Mouse (Mus musculus): ENCODE measurements around the gene Prkd2. TPM values are rescaled to one million over a fixed set of nuclear protein-coding genes. Genes with fewer than 3 reads are reported as not detected.

Prkd2 gene
- polyA plus RNA-seq, 1 experiment from 2014 or later, result 6.6 TPM

- no peak within 1 kb of the TSS for H3K4me2 ChIP-seq (ENCODE audit: low read length)
- H3K36me3 ChIP-seq (ENCODE audit: control insufficient read depth, insufficient read depth), result no peaks in the 10 kb centered on the region
- no peak within 1 kb of the TSS for H3K27ac ChIP-seq (ENCODE audit: low read length)
- no peaks in the 10 kb centered on the region; the same call in 1 of the 2 replicates for H3K4me1 ChIP-seq (replicated peaks; ENCODE audit: control insufficient read depth, insufficient read depth, low read length)
- H3K4me3 ChIP-seq (replicated peaks; ENCODE audit: low read length), result no peak within 1 kb of the TSS
- H3K9me3 ChIP-seq (ENCODE audit: control insufficient read depth, low read length), result no peaks in the 10 kb centered on the region
- no peaks in the 10 kb centered on the region for H3K27me3 ChIP-seq (replicated peaks; ENCODE audit: control insufficient read depth, insufficient read depth, low read length)
- ATAC-seq, result no peak
- 14% methylated on average over 6 of the region's 6 CpGs for WGBS
- no peak within 1 kb of the TSS for H3K9ac ChIP-seq (replicated peaks; ENCODE audit: low read depth, low read length)
Observed at GRCm38 (mm10) chr7:16906281-16906680, 63.6 kb downstream of the Prkd2 start, which contains the start of gene Ptgir. Gene Ptgir (plus strand): TSS chr7:16906490.

DNA sequence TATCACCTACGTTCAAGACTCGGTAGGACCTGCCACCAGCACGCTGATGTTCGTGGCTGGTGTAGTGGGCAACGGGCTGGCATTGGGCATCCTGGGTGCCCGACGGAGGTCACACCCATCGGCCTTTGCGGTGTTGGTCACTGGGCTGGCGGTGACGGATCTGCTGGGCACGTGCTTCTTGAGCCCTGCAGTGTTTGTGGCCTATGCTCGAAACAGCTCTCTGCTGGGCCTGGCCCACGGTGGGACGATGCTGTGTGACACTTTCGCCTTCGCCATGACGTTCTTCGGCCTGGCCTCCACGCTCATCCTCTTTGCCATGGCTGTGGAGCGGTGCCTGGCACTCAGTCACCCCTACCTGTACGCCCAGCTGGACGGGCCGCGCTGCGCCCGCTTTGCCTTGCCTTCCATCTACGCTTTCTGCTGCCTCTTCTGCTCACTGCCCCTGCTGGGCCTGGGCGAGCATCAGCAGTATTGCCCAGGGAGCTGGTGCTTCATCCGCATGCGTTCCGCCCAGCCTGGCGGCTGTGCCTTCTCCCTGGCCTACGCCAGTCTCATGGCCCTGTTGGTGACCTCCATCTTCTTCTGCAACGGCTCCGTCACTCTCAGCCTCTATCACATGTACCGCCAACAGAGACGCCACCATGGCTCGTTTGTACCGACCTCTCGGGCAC, 64.3 kb downstream of the Prkd2 start:
- Histone ChIP-seq H3K4me2 (ENCODE audit: low read length) (no peak overlapping the region), H3K27ac (ENCODE audit: low read length) (no peak overlapping the region), H3K9ac (replicated peaks; ENCODE audit: low read depth, low read length) (no peak overlapping the region), H3K4me1 (replicated peaks; ENCODE audit: control insufficient read depth, insufficient read depth, low read length) (no peaks in the 10 kb centered on the region; the same call in 1 of the 2 replicates), H3K27me3 (replicated peaks; ENCODE audit: control insufficient read depth, insufficient read depth, low read length) (no peaks in the 10 kb centered on the region), H3K9me3 (ENCODE audit: control insufficient read depth, low read length) (no peaks in the 10 kb centered on the region), H3K36me3 (ENCODE audit: control insufficient read depth, insufficient read depth) (no peaks in the 10 kb centered on the region), H3K4me3 (replicated peaks; ENCODE audit: low read length) (no peak overlapping the region)
- WGBS, result 94% methylated on average over 41 of the region's 41 CpGs
- ATAC-seq, result no peak

- Histone ChIP-seq H3K4me1 (replicated peaks; ENCODE audit: control insufficient read depth, insufficient read depth, low read length) (no peaks in the 10 kb centered on the region; the same call in 1 of the 2 replicates), H3K4me3 (replicated peaks; ENCODE audit: low read length) (no peak overlapping the region), H3K27me3 (replicated peaks; ENCODE audit: control insufficient read depth, insufficient read depth, low read length) (no peaks in the 10 kb centered on the region), H3K36me3 (ENCODE audit: control insufficient read depth, insufficient read depth) (no peaks in the 10 kb centered on the region), H3K27ac (ENCODE audit: low read length) (no peak overlapping the region), H3K9me3 (ENCODE audit: control insufficient read depth, low read length) (no peaks in the 10 kb centered on the region), H3K9ac (replicated peaks; ENCODE audit: low read depth, low read length) (no peak overlapping the region), H3K4me2 (ENCODE audit: low read length) (no peak overlapping the region)
- 84% methylated on average over 7 of the region's 7 CpGs for WGBS
- no peak for ATAC-seq
Observed at GRCm38 (mm10) chr7:16907842-16908241, 65.1 kb downstream of the Prkd2 start.

DNA sequence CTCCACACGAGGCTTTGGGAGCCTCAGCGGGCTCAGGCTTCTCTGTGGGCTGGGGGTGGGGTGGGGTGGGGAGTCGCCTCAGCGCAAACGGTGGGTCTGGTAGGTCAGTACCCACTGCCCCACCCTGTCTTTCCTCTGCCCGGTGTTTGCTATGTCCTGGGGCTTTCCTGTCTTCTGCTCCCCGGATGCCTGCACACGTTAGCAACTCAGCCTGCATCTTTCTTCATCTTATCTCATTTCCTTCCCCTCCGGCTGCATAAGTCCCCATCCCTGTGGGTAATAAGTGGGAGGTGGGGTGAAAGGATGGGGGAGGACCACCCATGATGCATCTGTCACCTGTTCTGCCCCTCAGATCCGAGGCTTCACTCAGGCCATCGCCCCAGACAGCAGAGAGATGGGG, 65.7 kb downstream of the Prkd2 start:
- Histone ChIP-seq H3K27me3 (replicated peaks; ENCODE audit: control insufficient read depth, insufficient read depth, low read length) (no peaks in the 10 kb centered on the region), H3K4me2 (ENCODE audit: low read length) (no peak overlapping the region), H3K9me3 (ENCODE audit: control insufficient read depth, low read length) (no peaks in the 10 kb centered on the region), H3K9ac (replicated peaks; ENCODE audit: low read depth, low read length) (no peak overlapping the region), H3K36me3 (ENCODE audit: control insufficient read depth, insufficient read depth) (no peaks in the 10 kb centered on the region), H3K27ac (ENCODE audit: low read length) (no peak overlapping the region), H3K4me3 (replicated peaks; ENCODE audit: low read length) (no peak overlapping the region), H3K4me1 (replicated peaks; ENCODE audit: control insufficient read depth, insufficient read depth, low read length) (no peaks in the 10 kb centered on the region; the same call in 1 of the 2 replicates)
- 54% methylated on average over 11 of the region's 11 CpGs for WGBS
- ATAC-seq, result no peak

DNA sequence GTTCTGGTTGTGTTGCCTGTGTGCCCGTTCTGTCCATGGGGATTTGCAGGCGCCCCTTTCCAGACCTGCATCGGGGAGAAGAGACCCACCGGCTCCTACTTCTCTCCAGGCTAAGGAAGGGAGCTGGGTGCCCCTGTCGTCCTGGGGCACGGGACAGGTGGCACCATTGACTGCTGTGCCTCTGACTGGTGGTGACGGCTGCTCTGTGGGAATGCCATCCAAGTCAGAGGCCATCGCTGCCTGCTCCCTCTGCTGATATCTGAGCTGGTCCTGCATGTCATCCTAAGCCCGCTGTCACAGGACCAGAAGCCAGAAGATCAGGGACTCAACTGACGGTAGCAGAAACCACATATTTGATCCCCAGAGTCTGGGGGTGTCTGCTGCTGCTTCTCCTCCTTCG, 66.2 kb downstream of the Prkd2 start:
- H3K4me3 ChIP-seq (replicated peaks; ENCODE audit: low read length), result no peak overlapping the region
- no peak overlapping the region for H3K27ac ChIP-seq (ENCODE audit: low read length)
- no peaks in the 10 kb centered on the region for H3K27me3 ChIP-seq (replicated peaks; ENCODE audit: control insufficient read depth, insufficient read depth, low read length)
- H3K9ac ChIP-seq (replicated peaks; ENCODE audit: low read depth, low read length), result 0 out of 2 replicates have a peak overlapping the region, but pooled peaks have one; percentile 20
- no peaks in the 10 kb centered on the region for H3K9me3 ChIP-seq (ENCODE audit: control insufficient read depth, low read length)
- no peaks in the 10 kb centered on the region for H3K36me3 ChIP-seq (ENCODE audit: control insufficient read depth, insufficient read depth)
- no peak overlapping the region for H3K4me2 ChIP-seq (ENCODE audit: low read length)
- H3K4me1 ChIP-seq (replicated peaks; ENCODE audit: control insufficient read depth, insufficient read depth, low read length), result no peaks in the 10 kb centered on the region; the same call in 1 of the 2 replicates
- WGBS, result 60% methylated on average over 11 of the region's 11 CpGs
- no peak for ATAC-seq

DNA sequence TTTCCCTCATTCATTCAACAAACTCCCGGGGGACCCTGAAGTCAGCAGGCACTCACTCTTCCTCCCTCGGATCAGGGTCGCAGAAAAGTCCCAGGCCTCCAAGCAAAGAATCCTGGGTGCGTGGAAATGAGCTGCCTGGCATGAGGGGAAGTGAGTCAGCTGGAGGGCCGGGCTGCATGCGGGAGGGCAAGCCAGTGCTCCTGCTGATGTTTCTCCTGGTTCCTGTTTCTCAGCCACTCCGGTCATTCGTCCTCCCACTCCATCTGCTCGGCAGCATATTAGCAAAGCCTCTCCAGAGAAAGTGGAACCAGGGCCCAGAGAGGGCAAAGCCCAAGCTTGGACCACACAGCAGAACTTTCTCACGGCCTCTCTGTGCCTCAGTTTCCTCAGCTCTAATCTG, 67.2 kb downstream of the Prkd2 start:
- H3K4me1 ChIP-seq (replicated peaks; ENCODE audit: control insufficient read depth, insufficient read depth, low read length), result no peaks in the 10 kb centered on the region; the same call in 1 of the 2 replicates
- no peak overlapping the region for H3K9ac ChIP-seq (replicated peaks; ENCODE audit: low read depth, low read length)
- no peak overlapping the region for H3K4me2 ChIP-seq (ENCODE audit: low read length)
- H3K9me3 ChIP-seq (ENCODE audit: control insufficient read depth, low read length), result no peaks in the 10 kb centered on the region
- H3K27me3 ChIP-seq (replicated peaks; ENCODE audit: control insufficient read depth, insufficient read depth, low read length), result no peaks in the 10 kb centered on the region
- no peak overlapping the region for H3K27ac ChIP-seq (ENCODE audit: low read length)
- 59% methylated on average over 10 of the region's 10 CpGs for WGBS
- no peak for ATAC-seq
- 0 out of 2 replicates have a peak, but pooled peaks cover 2% of the 10 kb centered on the region for H3K36me3 ChIP-seq (ENCODE audit: control insufficient read depth, insufficient read depth)
- H3K4me3 ChIP-seq (replicated peaks; ENCODE audit: low read length), result no peak overlapping the region

DNA sequence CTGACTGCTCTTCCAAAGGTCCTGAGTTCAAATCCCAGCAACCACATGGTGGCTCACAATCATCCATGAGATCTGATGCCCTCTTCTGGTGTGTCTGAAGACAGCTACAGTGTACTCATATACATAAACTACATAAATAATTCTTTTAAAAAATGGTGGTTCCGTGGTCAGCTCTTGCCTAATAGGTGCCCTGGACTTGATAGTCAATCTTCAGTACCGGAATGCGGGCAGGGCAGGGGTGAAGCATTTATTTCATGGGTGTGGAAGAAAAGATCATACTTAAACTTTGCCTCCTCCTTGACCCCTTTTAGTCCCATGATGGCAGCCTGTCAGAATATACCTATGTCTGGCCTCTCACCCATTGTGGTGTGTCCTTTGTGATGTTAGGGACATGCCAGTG, 69.2 kb downstream of the Prkd2 start:
- no peak overlapping the region for H3K27ac ChIP-seq (ENCODE audit: low read length)
- no peaks in the 10 kb centered on the region for H3K9me3 ChIP-seq (ENCODE audit: control insufficient read depth, low read length)
- no peaks in the 10 kb centered on the region for H3K4me1 ChIP-seq (replicated peaks; ENCODE audit: control insufficient read depth, insufficient read depth, low read length)
- no peak overlapping the region for H3K4me2 ChIP-seq (ENCODE audit: low read length)
- peaks cover 8% of the 10 kb centered on the region; the same call in 1 of the 2 replicates for H3K36me3 ChIP-seq (ENCODE audit: control insufficient read depth, insufficient read depth)
- no peaks in the 10 kb centered on the region for H3K27me3 ChIP-seq (replicated peaks; ENCODE audit: control insufficient read depth, insufficient read depth, low read length)
- H3K9ac ChIP-seq (replicated peaks; ENCODE audit: low read depth, low read length), result no peak overlapping the region
- no peak for ATAC-seq
- H3K4me3 ChIP-seq (replicated peaks; ENCODE audit: low read length), result no peak overlapping the region
- WGBS, result 91% methylated on average over 3 of the region's 3 CpGs

- Histone ChIP-seq H3K4me1 (replicated peaks; ENCODE audit: control insufficient read depth, insufficient read depth, low read length) (no peaks in the 10 kb centered on the region), H3K27me3 (replicated peaks; ENCODE audit: control insufficient read depth, insufficient read depth, low read length) (no peaks in the 10 kb centered on the region), H3K4me2 (ENCODE audit: low read length) (no peak overlapping the region), H3K27ac (ENCODE audit: low read length) (no peak overlapping the region), H3K4me3 (replicated peaks; ENCODE audit: low read length) (no peak overlapping the region), H3K9ac (replicated peaks; ENCODE audit: low read depth, low read length) (no peak overlapping the region), H3K36me3 (ENCODE audit: control insufficient read depth, insufficient read depth) (peaks cover 11% of the 10 kb centered on the region; the same call in 1 of the 2 replicates), H3K9me3 (ENCODE audit: control insufficient read depth, low read length) (no peaks in the 10 kb centered on the region)
- WGBS, result 91% methylated on average over 6 of the region's 6 CpGs
- ATAC-seq, result no peak
Observed at GRCm38 (mm10) chr7:16912360-16912759, 69.7 kb downstream of the Prkd2 start.

DNA sequence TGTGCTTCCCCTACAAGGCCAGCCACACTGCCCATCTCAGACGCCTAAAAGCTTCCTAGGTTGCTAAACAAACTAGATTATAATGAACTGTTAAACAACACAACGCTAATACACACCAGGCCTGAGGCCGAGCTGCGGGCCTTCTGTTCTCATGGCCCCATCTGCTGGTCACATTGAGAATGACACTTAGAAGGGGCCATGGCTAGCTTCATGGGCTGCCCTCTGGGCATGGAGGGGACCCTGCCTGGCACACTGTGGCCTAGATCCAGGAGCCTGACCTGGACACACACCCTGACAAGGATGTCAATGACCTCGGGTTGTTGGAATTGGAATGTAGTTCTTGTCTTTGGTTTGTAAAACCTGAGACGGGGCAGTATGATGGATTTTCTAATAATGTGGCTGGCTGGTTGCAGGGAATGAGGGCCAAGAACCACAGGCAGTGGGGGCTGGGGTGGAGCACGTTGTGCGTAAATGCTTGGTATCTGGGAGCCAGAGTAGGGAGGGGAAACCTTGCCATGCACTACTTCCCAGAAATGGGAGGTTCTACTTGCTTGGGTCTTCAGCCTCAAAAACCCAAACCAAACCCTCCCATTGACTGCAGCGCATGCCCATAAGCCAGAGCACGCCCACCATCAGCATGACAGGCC, 71.2 kb downstream of the Prkd2 start:
- Histone ChIP-seq H3K9me3 (ENCODE audit: control insufficient read depth, low read length) (no peaks in the 10 kb centered on the region), H3K27ac (ENCODE audit: low read length) (no peak overlapping the region), H3K4me1 (replicated peaks; ENCODE audit: control insufficient read depth, insufficient read depth, low read length) (no peaks in the 10 kb centered on the region; the same call in 1 of the 2 replicates), H3K27me3 (replicated peaks; ENCODE audit: control insufficient read depth, insufficient read depth, low read length) (no peaks in the 10 kb centered on the region), H3K4me3 (replicated peaks; ENCODE audit: low read length) (no peak overlapping the region), H3K36me3 (ENCODE audit: control insufficient read depth, insufficient read depth) (peaks cover 15% of the 10 kb centered on the region; the same call in 1 of the 2 replicates), H3K9ac (replicated peaks; ENCODE audit: low read depth, low read length) (no peak overlapping the region), H3K4me2 (ENCODE audit: low read length) (no peak overlapping the region)
- peak; percentile 72 for ATAC-seq
- whole genome bisulfite sequencing, result 37% methylated on average over 10 of the region's 10 CpGs

Data from forebrain, embryonic 16.5 days (tissue).